Mouse (Mus musculus): Measurements from ENCODE around the gene Stmn1. TPM values are rescaled to one million over a fixed set of nuclear protein-coding genes. Genes with fewer than 3 reads are reported as not detected.
"Not testable (repeated sequence)": the region's sequence is repeated elsewhere in the genome, so short reads cannot be mapped to it uniquely, and the experiment has no call there.

Gene Stmn1
- polyA plus RNA-seq, 1 experiment, result 109 TPM

DNA sequence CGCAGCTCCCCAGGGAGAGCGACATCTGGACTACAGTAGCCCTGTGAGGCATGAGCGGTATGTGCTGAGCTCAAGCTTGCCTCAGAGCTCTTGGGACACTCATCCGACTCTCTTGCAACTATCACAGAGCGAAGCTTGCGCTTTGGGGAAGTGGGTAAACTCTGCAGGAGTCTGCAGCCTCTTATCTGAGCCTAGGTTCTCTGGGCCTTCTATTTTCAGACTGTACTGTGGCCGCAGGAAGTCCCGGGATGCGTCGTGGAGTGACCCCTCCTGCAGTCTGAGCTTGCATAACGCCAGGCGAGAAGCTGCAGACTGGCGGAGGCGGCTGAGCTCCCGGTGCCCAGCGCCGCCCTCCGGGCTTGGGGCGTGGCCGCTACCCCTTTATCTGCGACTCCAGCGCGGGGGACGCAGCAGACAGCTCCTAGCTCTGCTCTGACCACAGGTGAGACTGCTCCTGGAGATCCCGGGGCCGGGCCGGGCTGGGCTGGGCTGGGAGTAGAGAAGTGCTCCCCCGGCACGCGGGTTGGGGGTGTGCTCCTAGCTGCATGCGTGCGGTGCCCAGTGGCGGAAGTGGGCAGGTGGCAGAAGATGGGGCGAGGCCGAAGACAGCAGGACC, 28.6 kb downstream of the Stmn1 start, which contains the start of gene Paqr7:
Gene Paqr7, plus strand, starts transcription at position 103 of the 616 bp plus-strand sequence.
- Histone ChIP-seq H3K4me1 (ENCODE audit: control insufficient read depth, insufficient read depth, low read length) (peaks cover 15% of the 10 kb centered on the region), H3K27ac (ENCODE audit: control insufficient read depth, insufficient read depth, low read depth, low read length) (peak within 1 kb of the TSS; percentile 79), H3K27me3 (ENCODE audit: control insufficient read depth, insufficient read depth, low read length) (no peaks in the 10 kb centered on the region), H3K36me3 (ENCODE audit: control insufficient read depth, insufficient read depth, low read length) (no peaks in the 10 kb centered on the region), H3K4me3 (ENCODE audit: control insufficient read depth, low read depth, low read length) (peak within 1 kb of the TSS; percentile 86)
- TF ChIP-seq CTCF (IDR thresholded peaks at IDR 0.05; ENCODE audit: control insufficient read depth, insufficient read depth, insufficient replicate concordance, low read depth, low read length), result no peak
- peak; percentile 88 for TF ChIP-seq POLR2A (IDR thresholded peaks at IDR 0.05; ENCODE audit: control insufficient read depth, low read depth, low read length)

- Histone ChIP-seq H3K27ac (ENCODE audit: control insufficient read depth, insufficient read depth, low read depth, low read length) (peak overlapping the region; percentile 79), H3K27me3 (ENCODE audit: control insufficient read depth, insufficient read depth, low read length) (no peaks in the 10 kb centered on the region), H3K4me1 (ENCODE audit: control insufficient read depth, insufficient read depth, low read length) (peaks cover 15% of the 10 kb centered on the region), H3K36me3 (ENCODE audit: control insufficient read depth, insufficient read depth, low read length) (no peaks in the 10 kb centered on the region), H3K4me3 (ENCODE audit: control insufficient read depth, low read depth, low read length) (peak overlapping the region; percentile 86)
- TF ChIP-seq POLR2A (IDR thresholded peaks at IDR 0.05; ENCODE audit: control insufficient read depth, low read depth, low read length), result no peak
- no peak for TF ChIP-seq CTCF (IDR thresholded peaks at IDR 0.05; ENCODE audit: control insufficient read depth, insufficient read depth, insufficient replicate concordance, low read depth, low read length)
Observed at GRCm38 (mm10) chr4:134497223-134497622, 29.1 kb downstream of the Stmn1 start.

GRCm38 (mm10) chr4:134497986-134498731, 30.0 kb downstream of the Stmn1 start:
- peaks cover 15% of the 10 kb centered on the region for H3K4me1 ChIP-seq (ENCODE audit: control insufficient read depth, insufficient read depth, low read length)
- peak overlapping the region; percentile 86 for H3K4me3 ChIP-seq (ENCODE audit: control insufficient read depth, low read depth, low read length)
- no peaks in the 10 kb centered on the region for H3K27me3 ChIP-seq (ENCODE audit: control insufficient read depth, insufficient read depth, low read length)
- no peaks in the 10 kb centered on the region for H3K36me3 ChIP-seq (ENCODE audit: control insufficient read depth, insufficient read depth, low read length)
- TF ChIP-seq POLR2A (IDR thresholded peaks at IDR 0.05; ENCODE audit: control insufficient read depth, low read depth, low read length), result no peak
- TF ChIP-seq CTCF (IDR thresholded peaks at IDR 0.05; ENCODE audit: control insufficient read depth, insufficient read depth, insufficient replicate concordance, low read depth, low read length), result no peak
- peak overlapping the region; percentile 79 for H3K27ac ChIP-seq (ENCODE audit: control insufficient read depth, insufficient read depth, low read depth, low read length)

GRCm38 (mm10) chr4:134498983-134499382, 30.9 kb downstream of the Stmn1 start:
- H3K4me1 ChIP-seq (ENCODE audit: control insufficient read depth, insufficient read depth, low read length), result peaks cover 15% of the 10 kb centered on the region
- H3K36me3 ChIP-seq (ENCODE audit: control insufficient read depth, insufficient read depth, low read length); H3K27me3 ChIP-seq (ENCODE audit: control insufficient read depth, insufficient read depth, low read length): not testable (repeated sequence)
- peak overlapping the region; percentile 65 for H3K27ac ChIP-seq (ENCODE audit: control insufficient read depth, insufficient read depth, low read depth, low read length)
- peak overlapping the region; percentile 45 for H3K4me3 ChIP-seq (ENCODE audit: control insufficient read depth, low read depth, low read length)

DNA sequence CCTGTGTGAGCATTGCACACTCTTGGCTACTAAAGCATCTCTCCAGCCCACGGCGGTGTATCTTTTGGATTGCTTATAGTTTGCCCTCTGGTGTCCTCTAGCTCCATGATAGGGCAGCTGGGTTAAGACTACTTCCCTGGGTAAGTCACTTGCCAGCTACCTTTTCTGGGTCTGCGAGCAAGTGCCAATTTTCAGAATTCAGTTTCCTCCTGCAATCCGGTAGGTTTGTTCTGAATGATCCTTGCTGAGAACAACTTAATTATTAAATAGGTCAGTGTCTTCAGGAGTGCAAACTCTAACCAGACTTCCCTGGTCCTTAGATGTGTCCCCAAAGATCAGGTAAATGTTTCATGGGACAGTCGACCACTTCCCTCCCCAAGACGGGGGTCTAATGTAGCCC, 33.0 kb downstream of the Stmn1 start:
- no peak for TF ChIP-seq POLR2A (IDR thresholded peaks at IDR 0.05; ENCODE audit: control insufficient read depth, low read depth, low read length)
- TF ChIP-seq CTCF (IDR thresholded peaks at IDR 0.05; ENCODE audit: control insufficient read depth, insufficient read depth, insufficient replicate concordance, low read depth, low read length), result no peak
- Histone ChIP-seq H3K4me1 (ENCODE audit: control insufficient read depth, insufficient read depth, low read length) (peaks cover 5% of the 10 kb centered on the region), H3K27me3 (ENCODE audit: control insufficient read depth, insufficient read depth, low read length) (no peaks in the 10 kb centered on the region), H3K27ac (ENCODE audit: control insufficient read depth, insufficient read depth, low read depth, low read length) (no peak overlapping the region), H3K4me3 (ENCODE audit: control insufficient read depth, low read depth, low read length) (peak overlapping the region; percentile 80), H3K36me3 (ENCODE audit: control insufficient read depth, insufficient read depth, low read length) (no peaks in the 10 kb centered on the region)

GRCm38 (mm10) chr4:134503686-134504357, 35.7 kb downstream of the Stmn1 start:
- H3K4me1 ChIP-seq (ENCODE audit: control insufficient read depth, insufficient read depth, low read length), result peaks cover 3% of the 10 kb centered on the region
- no peaks in the 10 kb centered on the region for H3K36me3 ChIP-seq (ENCODE audit: control insufficient read depth, insufficient read depth, low read length)
- H3K27ac ChIP-seq (ENCODE audit: control insufficient read depth, insufficient read depth, low read depth, low read length), result no peak overlapping the region
- no peaks in the 10 kb centered on the region for H3K27me3 ChIP-seq (ENCODE audit: control insufficient read depth, insufficient read depth, low read length)
- no peak for TF ChIP-seq CTCF (IDR thresholded peaks at IDR 0.05; ENCODE audit: control insufficient read depth, insufficient read depth, insufficient replicate concordance, low read depth, low read length)
- no peak for TF ChIP-seq POLR2A (IDR thresholded peaks at IDR 0.05; ENCODE audit: control insufficient read depth, low read depth, low read length)
- H3K4me3 ChIP-seq (ENCODE audit: control insufficient read depth, low read depth, low read length), result peak overlapping the region; percentile 75

- Histone ChIP-seq H3K4me3 (ENCODE audit: control insufficient read depth, low read depth, low read length) (peak overlapping the region; percentile 49; the same call in 1 of the 2 replicates), H3K27me3 (ENCODE audit: control insufficient read depth, insufficient read depth, low read length) (no peaks in the 10 kb centered on the region), H3K27ac (ENCODE audit: control insufficient read depth, insufficient read depth, low read depth, low read length) (no peak overlapping the region), H3K4me1 (ENCODE audit: control insufficient read depth, insufficient read depth, low read length) (peaks cover 3% of the 10 kb centered on the region), H3K36me3 (ENCODE audit: control insufficient read depth, insufficient read depth, low read length) (no peaks in the 10 kb centered on the region)
- TF ChIP-seq POLR2A (IDR thresholded peaks at IDR 0.05; ENCODE audit: control insufficient read depth, low read depth, low read length) (no peak), CTCF (IDR thresholded peaks at IDR 0.05; ENCODE audit: control insufficient read depth, insufficient read depth, insufficient replicate concordance, low read depth, low read length) (no peak)
Observed at GRCm38 (mm10) chr4:134505303-134505789, 37.2 kb downstream of the Stmn1 start.
